Mouse (Mus musculus): ENCODE results near the gene Tbc1d17. TPM values are rescaled to one million over a fixed set of nuclear protein-coding genes. Genes with fewer than 3 reads are reported as not detected.

Tbc1d17 gene
- polyA plus RNA-seq, 1 experiment from 2014 or later: 64.5 TPM

DNA sequence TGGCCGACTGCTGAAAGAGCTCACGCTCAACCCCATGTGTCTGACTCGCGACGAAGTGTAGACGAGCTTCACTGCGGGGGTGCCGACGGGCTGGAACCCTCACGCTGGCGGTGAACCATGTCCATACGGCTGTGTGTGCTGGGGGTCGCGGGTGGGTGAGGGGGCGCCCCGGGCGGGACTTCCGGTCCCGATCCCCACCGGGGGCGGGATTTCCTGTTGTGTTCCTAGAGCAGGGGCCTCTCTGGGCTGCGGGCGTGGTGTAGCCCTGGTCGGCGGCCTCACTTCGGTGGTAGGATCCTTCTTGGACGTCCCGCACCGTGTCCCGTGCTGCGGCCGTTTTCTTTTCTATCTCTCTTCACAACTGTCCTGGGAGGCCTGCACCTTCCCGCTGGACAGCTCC is 1.3 kb upstream of the Tbc1d17 start:
- WGBS: under 1% methylated on average over 33 of the region's 33 CpGs
- H3K36me3 ChIP-seq: peaks cover 21% of the 10 kb centered on the region
- peak overlapping the region; percentile 64 for H3K9ac ChIP-seq
- H3K4me1 ChIP-seq: peaks cover 49% of the 10 kb centered on the region
- H3K9me3 ChIP-seq: no peaks in the 10 kb centered on the region
- peak overlapping the region; percentile 68 for H3K4me2 ChIP-seq
- H3K27ac ChIP-seq: peak overlapping the region; percentile 99
- H3K27me3 ChIP-seq (replicated peaks): no peaks in the 10 kb centered on the region
- H3K4me3 ChIP-seq (replicated peaks): peak overlapping the region; percentile 69
- peak; percentile 20 for ATAC-seq (ENCODE audit: insufficient read depth, low FRiP score, low read depth)

DNA sequence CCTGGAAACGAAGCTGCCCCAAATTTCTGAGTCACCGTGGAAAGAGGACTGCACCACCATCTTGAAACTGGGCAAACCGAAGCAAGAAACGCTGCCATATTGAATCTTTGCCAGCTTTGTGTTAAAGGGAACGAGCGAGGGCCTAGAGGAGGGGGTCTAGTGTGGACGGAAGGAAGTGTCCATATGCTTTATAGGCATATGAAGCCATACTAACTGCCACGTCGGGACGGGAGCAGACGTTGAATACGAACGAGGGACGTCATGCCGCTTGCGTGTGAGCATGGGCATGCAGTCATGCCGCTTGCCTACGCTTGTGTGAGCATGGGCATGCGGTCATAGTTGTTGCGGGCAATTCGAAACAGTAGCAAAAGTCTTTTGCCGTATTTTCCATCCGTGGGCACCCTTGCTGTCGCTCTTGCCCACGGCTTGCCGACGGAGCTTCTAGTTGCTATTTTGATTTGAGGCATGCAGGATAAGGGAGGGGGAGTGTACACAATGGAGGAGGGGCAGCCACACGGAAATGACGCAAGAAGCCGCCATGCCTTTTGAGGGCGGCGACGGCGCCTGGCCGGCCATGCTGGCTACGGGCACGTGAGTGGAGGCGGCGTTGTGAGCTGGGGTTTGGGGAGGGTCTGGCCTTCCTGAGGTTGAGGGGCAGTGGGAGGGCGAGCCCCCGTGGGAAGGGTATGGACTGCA is 685 bp upstream of the Tbc1d17 start:
- 0% methylated on average over 41 of the region's 41 CpGs for WGBS
- peak overlapping the region; percentile 99 for H3K27ac ChIP-seq
- peak overlapping the region; percentile 68 for H3K4me2 ChIP-seq
- H3K9me3 ChIP-seq: no peaks in the 10 kb centered on the region
- peak; percentile 64 for ATAC-seq (ENCODE audit: insufficient read depth, low FRiP score, low read depth)
- H3K9ac ChIP-seq: peak overlapping the region; percentile 64
- H3K36me3 ChIP-seq: peaks cover 27% of the 10 kb centered on the region
- H3K4me1 ChIP-seq: peaks cover 43% of the 10 kb centered on the region
- H3K27me3 ChIP-seq (replicated peaks): no peaks in the 10 kb centered on the region
- peak overlapping the region; percentile 69 for H3K4me3 ChIP-seq (replicated peaks)

DNA sequence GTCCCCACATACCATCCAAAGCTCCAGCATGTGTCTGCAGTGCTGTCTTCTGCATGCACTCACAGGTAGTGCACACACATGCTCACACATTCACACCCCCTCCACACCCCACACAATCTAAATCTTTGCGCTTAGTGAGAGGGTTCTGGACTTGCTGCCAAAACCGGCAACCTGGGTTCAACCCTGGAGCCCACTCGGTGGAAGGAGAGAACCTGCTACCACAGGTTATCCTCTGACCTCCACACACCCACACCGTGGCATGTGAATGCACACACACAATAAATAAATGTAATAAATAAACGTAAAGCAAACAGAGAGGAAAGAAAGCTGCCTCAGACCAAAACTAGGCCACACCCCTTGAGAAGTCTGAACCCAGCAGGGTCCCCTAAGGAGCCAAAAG is 1.1 kb downstream of the Tbc1d17 start:
- Histone ChIP-seq H3K36me3 (peaks cover 44% of the 10 kb centered on the region), H3K4me3 (replicated peaks) (peak overlapping the region; percentile 69), H3K27ac (no peak overlapping the region), H3K4me1 (peaks cover 29% of the 10 kb centered on the region), H3K9me3 (no peaks in the 10 kb centered on the region), H3K27me3 (replicated peaks) (no peaks in the 10 kb centered on the region), H3K4me2 (peak overlapping the region; percentile 68), H3K9ac (peak overlapping the region; percentile 1; the same call in 1 of the 2 replicates)
- WGBS: 57% methylated on average over 5 of the region's 5 CpGs
- ATAC-seq (ENCODE audit: insufficient read depth, low FRiP score, low read depth): no peak

DNA sequence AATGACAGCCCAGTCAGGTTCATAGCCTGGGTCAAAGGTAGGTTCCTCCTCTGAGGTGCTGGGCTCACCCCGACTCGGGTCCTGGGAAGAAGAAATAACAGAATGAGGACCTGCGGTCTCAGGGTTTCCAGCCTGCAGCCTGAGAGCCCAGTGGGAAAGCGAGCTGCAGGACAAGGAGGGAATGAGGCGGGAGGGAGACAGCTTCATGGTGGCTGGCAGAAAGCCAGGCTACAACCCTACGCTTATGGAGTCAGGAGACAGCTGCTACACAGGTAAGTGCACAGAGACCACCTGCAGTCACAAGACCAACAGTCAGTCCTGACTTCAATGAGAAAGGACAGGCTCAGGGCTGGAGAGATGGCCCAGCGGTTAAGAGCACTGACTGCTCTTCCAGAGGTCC is 2.1 kb downstream of the Tbc1d17 start:
- ATAC-seq (ENCODE audit: insufficient read depth, low FRiP score, low read depth): no peak
- H3K4me1 ChIP-seq: peaks cover 23% of the 10 kb centered on the region
- 0 out of 2 replicates have a peak, but pooled peaks cover under 1% of the 10 kb centered on the region for H3K27me3 ChIP-seq (replicated peaks)
- H3K27ac ChIP-seq: no peak overlapping the region
- no peak overlapping the region for H3K9ac ChIP-seq
- no peak overlapping the region for H3K4me2 ChIP-seq
- WGBS: 94% methylated on average over 7 of the region's 7 CpGs
- peaks cover 47% of the 10 kb centered on the region for H3K36me3 ChIP-seq
- no peaks in the 10 kb centered on the region for H3K9me3 ChIP-seq
- H3K4me3 ChIP-seq (replicated peaks): no peak overlapping the region

DNA sequence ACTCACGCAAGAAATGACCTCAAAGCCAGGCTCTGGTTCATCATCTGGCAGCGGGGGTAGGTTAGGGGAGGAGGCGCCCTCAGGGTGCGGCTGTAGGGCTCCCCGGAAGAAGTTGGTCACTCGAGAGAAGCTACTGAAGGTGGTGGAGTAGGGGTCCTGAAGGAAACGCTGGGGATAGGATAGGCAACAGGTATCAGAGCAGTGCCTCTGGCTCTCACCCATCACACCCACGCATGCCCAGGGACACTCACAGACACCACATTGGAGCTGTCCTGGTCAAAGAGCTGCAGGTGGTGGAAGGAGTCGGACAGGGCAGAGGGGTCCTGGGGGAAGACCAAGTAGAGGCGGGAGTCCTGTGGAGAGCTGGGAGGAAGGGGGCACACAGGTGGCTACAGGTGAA is 3.9 kb downstream of the Tbc1d17 start:
- Histone ChIP-seq H3K27ac (no peak overlapping the region), H3K36me3 (peaks cover 51% of the 10 kb centered on the region), H3K4me3 (replicated peaks) (no peak overlapping the region), H3K4me2 (no peak overlapping the region), H3K9me3 (no peaks in the 10 kb centered on the region), H3K27me3 (replicated peaks) (peaks cover 10% of the 10 kb centered on the region), H3K9ac (no peak overlapping the region), H3K4me1 (peaks cover 12% of the 10 kb centered on the region)
- no peak for ATAC-seq (ENCODE audit: insufficient read depth, low FRiP score, low read depth)
- WGBS: 93% methylated on average over 10 of the region's 10 CpGs

DNA sequence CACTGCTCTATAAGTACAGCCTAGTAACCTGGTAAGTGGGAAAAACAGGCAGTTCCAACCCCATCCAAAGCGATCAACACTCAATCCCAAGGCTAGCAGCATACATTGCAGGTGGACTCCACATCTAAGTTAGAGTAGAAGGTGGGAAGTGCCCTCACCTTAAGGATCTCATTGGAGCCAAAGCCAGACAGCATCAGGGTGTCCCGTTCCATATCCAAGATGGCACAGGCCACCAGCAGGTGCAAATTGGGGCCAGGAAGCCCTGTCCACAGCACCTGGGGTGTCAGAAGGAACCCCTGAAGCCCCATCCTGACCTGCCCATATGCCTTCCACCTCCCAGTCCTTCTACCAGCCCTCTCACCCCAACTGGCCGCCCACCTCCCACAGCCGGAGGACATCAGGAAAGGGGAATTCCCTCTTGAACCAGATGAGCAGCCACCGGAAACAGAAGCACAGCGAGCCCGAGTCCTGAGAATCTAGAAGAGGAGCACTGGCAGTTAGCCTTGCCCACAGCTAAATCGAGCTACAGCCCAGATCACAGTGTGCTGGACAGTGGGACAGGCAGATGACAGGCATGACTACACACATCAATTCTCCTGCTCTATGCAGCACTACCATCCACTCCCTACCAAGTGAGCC is 6.9 kb downstream of the Tbc1d17 start:
- Histone ChIP-seq H3K9me3 (no peaks in the 10 kb centered on the region), H3K36me3 (peaks cover 51% of the 10 kb centered on the region), H3K4me1 (peaks cover 15% of the 10 kb centered on the region), H3K27me3 (replicated peaks) (peaks cover 10% of the 10 kb centered on the region), H3K27ac (no peak overlapping the region), H3K4me3 (replicated peaks) (no peak overlapping the region), H3K4me2 (no peak overlapping the region), H3K9ac (no peak overlapping the region)
- 83% methylated on average over 8 of the region's 8 CpGs for WGBS
- no peak for ATAC-seq (ENCODE audit: insufficient read depth, low FRiP score, low read depth)

DNA sequence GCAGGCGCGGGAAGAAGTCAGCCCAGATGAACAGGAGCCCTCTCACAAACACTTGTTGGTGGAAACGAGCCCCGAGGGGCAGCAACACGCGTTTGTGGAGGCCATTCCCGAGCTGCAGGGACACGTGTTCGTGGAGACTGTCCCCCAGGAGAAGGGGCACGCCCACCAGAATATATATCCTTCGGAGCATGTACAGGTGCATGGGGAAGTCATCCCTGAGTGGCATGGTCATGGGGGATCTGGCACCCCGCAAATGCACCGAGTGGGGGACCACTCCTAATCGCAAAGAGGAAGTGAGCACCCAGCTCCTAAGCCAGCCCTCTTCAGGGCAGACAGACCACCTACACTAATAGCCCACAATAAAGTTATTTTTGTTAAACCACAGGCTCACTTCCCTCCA is 8.5 kb downstream of the Tbc1d17 start:
- H3K4me1 ChIP-seq: peaks cover 15% of the 10 kb centered on the region
- H3K36me3 ChIP-seq: peaks cover 40% of the 10 kb centered on the region
- H3K9ac ChIP-seq: no peak overlapping the region
- H3K4me3 ChIP-seq (replicated peaks): peak overlapping the region; percentile 31; the same call in 1 of the 2 replicates
- 57% methylated on average over 14 of the region's 14 CpGs for WGBS
- H3K4me2 ChIP-seq: peak overlapping the region; percentile 78
- no peak for ATAC-seq (ENCODE audit: insufficient read depth, low FRiP score, low read depth)
- peaks cover 10% of the 10 kb centered on the region for H3K27me3 ChIP-seq (replicated peaks)
- no peaks in the 10 kb centered on the region for H3K9me3 ChIP-seq
- H3K27ac ChIP-seq: no peak overlapping the region

DNA sequence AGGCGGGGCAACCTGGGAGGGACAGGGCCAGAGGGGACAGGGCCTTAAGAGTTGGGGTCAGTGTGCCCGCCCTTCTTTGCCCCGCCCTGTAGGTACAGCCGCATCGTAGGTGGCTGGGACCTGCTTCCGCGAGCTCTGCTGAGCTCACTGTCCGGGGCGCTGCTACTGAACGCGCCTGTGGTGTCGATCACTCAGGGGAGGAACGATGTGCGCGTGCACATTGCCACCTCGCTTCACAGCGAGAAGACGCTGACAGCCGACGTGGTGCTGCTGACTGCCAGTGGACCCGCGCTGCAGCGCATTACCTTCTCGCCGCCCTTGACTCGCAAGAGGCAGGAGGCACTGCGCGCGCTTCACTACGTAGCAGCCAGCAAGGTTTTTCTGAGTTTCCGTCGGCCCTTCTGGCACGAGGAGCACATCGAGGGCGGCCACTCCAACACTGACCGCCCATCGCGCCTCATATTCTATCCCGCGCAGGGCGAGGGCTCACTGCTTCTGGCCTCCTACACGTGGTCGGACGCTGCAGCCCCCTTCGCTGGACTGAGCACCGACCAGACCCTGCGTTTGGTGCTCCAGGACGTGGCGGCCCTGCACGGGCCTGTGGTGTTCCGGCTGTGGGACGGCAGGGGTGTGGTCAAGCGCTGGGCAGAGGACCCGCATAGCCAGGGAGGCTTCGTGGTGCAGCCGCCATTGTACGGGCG is 9.2 kb downstream of the Tbc1d17 start:
- Histone ChIP-seq H3K4me1 (peaks cover 15% of the 10 kb centered on the region), H3K36me3 (peaks cover 32% of the 10 kb centered on the region), H3K9ac (peak overlapping the region; percentile 32; the same call in 1 of the 2 replicates), H3K27ac (no peak overlapping the region), H3K27me3 (replicated peaks) (peaks cover 10% of the 10 kb centered on the region), H3K4me3 (replicated peaks) (peak overlapping the region; percentile 31), H3K4me2 (peak overlapping the region; percentile 78), H3K9me3 (no peaks in the 10 kb centered on the region)
- ATAC-seq (ENCODE audit: insufficient read depth, low FRiP score, low read depth): peak; percentile 13; the same call in 1 of the 2 replicates
- 3% methylated on average over 58 of the region's 58 CpGs for WGBS

DNA sequence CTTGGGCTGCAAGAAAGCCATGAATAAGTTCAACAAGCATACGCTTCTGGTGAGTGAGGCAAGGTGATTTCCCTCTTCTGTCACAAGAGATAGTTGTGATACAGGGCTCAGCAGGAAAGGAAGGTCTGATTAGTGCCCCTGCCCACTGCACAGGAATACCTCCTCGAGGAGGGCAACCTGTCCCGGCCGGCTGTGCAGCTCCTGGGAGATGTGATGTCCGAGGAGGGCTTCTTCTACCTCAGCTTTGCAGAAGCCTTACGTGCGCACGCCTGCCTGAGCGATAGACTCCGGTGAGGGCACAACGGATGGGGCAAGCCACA is 9.7 kb downstream of the Tbc1d17 start:
- Histone ChIP-seq H3K9ac (peak overlapping the region; percentile 32; the same call in 1 of the 2 replicates), H3K36me3 (peaks cover 27% of the 10 kb centered on the region), H3K4me2 (peak overlapping the region; percentile 78), H3K27me3 (replicated peaks) (peaks cover 10% of the 10 kb centered on the region), H3K4me3 (replicated peaks) (peak overlapping the region; percentile 31), H3K27ac (no peak overlapping the region), H3K4me1 (peaks cover 15% of the 10 kb centered on the region), H3K9me3 (no peaks in the 10 kb centered on the region)
- ATAC-seq (ENCODE audit: insufficient read depth, low FRiP score, low read depth): no peak
- WGBS: 27% methylated on average over 11 of the region's 11 CpGs

DNA sequence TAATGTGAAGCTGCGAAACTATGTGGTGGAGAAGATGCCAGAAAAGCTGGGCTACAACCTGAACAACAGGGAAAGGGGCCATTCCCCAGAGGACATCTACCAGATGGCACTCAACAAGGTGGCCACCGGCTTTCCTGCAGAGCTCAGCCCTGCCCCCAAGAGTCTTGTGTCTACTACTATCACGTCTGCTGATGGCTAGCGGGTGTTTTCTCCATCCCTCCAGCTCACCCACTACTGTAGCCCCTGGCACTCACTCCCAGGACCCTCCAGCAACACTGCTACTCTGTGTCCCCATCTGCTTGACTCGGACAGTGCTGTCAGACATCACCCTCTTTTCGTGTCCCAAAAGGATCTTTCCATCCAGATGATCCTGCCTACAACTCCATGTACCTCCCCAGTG is 10.8 kb downstream of the Tbc1d17 start:
- H3K4me1 ChIP-seq: peaks cover 17% of the 10 kb centered on the region
- no peak overlapping the region for H3K27ac ChIP-seq
- no peaks in the 10 kb centered on the region for H3K9me3 ChIP-seq
- H3K36me3 ChIP-seq: peaks cover 16% of the 10 kb centered on the region
- 84% methylated on average over 6 of the region's 6 CpGs for WGBS
- no peak overlapping the region for H3K4me2 ChIP-seq
- no peak overlapping the region for H3K4me3 ChIP-seq (replicated peaks)
- H3K27me3 ChIP-seq (replicated peaks): peaks cover 10% of the 10 kb centered on the region
- H3K9ac ChIP-seq: no peak overlapping the region
- ATAC-seq (ENCODE audit: insufficient read depth, low FRiP score, low read depth): no peak

DNA sequence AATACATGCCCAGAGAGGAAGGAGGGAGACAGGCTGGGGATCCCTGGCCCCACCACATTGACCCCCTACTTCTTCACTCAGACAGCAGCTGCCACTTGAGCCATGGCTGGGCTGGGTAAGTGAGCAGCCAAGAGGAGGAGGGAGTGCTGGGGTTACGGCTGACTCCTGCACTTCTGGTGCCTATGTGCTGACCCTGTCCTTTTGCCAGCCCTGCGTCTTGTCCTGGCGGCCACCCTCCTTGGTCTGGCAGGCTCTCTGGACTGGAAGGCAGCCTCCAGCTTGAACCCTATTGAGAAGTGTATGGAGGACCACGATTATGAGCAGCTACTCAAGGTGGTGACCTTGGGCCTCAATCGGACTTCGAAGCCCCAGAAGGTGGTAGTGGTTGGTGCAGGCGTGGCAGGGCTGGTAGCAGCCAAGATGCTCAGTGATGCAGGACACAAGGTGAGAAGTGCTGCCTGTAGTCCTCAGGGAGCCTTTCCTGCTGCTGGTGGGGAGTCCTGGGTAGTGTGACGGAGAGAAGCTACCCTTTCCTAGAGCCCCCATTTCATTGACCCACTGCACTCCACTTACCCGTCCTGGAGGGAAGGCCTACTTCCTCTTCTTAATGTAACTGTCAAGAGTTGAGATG is 12.3 kb downstream of the Tbc1d17 start:
- no peak for ATAC-seq (ENCODE audit: insufficient read depth, low FRiP score, low read depth)
- no peak overlapping the region for H3K27ac ChIP-seq
- H3K4me3 ChIP-seq (replicated peaks): no peak overlapping the region
- H3K9me3 ChIP-seq: no peaks in the 10 kb centered on the region
- H3K4me1 ChIP-seq: peaks cover 21% of the 10 kb centered on the region
- peaks cover 7% of the 10 kb centered on the region for H3K27me3 ChIP-seq (replicated peaks)
- peaks cover 13% of the 10 kb centered on the region; the same call in 1 of the 2 replicates for H3K36me3 ChIP-seq
- 81% methylated on average over 9 of the region's 9 CpGs for whole genome bisulfite sequencing
- no peak overlapping the region for H3K4me2 ChIP-seq
- no peak overlapping the region for H3K9ac ChIP-seq

Data from stomach, embryonic 15.5 days (tissue).